Mouse (Mus musculus) small intestine, adult 2 months (tissue): Measurements from ENCODE around the gene Parp1.

Source experiments
- CTCF ChIP-seq: fragments of 200-500 bp; IDR thresholded peaks from 2 replicates; pipeline ENCODE4 v1.5.1; 2012; ENCODE audit warnings: low read depth, mild to moderate bottlenecking, control low read depth, inconsistent platforms, low read length, moderate library complexity, mixed read lengths; ENCODE audit not compliant: insufficient replicate concordance, insufficient read length; ENCODE audit errors: extremely low read depth
- POLR2A ChIP-seq: fragments of 200-500 bp; IDR thresholded peaks from 2 replicates; pipeline ENCODE4 v1.6.1; 2012; ENCODE audit warnings: low read depth, mild to moderate bottlenecking, control low read depth, inconsistent platforms, low read length, moderate library complexity

GRCm38 (mm10) chr1:180568248-180568647 lies 476 bp upstream of the Parp1 start:
- TF ChIP-seq CTCF (no peak), POLR2A (no peak)
